Mouse (Mus musculus) heart, adult 2 months (tissue): ENCODE data around the gene Lmntd2. TPM values are rescaled to one million over a fixed set of nuclear protein-coding genes. Genes with fewer than 3 reads are reported as not detected.

Source experiments
- DNase-seq, 2 experiments: peaks; one replicate each; pipeline ENCODE4 v3.0.0; 2021
- H3K27ac ChIP-seq: fragments of 200-600 bp; 2 replicates; pipeline ENCODE4 v1.8.1; 2022
- H3K27me3 ChIP-seq: fragments of 200-500 bp; 2 replicates; pipeline ENCODE4 v1.6.1; 2012; ENCODE audit warnings: mild to moderate bottlenecking, low read length, inconsistent platforms, mixed read lengths; ENCODE audit not compliant: control insufficient read depth, insufficient read depth
- H3K36me3 ChIP-seq: fragments of 200-500 bp; 2 replicates; pipeline ENCODE4 v1.6.1; 2012; ENCODE audit warnings: low read length, inconsistent platforms; ENCODE audit not compliant: control insufficient read depth, insufficient read depth
- H3K4me1 ChIP-seq: fragments of 200-500 bp; 2 replicates; pipeline ENCODE4 v1.6.1; 2011; ENCODE audit warnings: low read length; ENCODE audit not compliant: control insufficient read depth, insufficient read depth
- H3K4me3 ChIP-seq: fragments of 200-600 bp; 2 replicates; pipeline ENCODE4 v1.8.1; 2022
- H3K79me2 ChIP-seq: fragments of 200-500 bp; replicated peaks from 2 replicates; pipeline ENCODE4 v1.6.1; 2012; ENCODE audit warnings: mild to moderate bottlenecking, inconsistent platforms, low read length, moderate library complexity, mixed read lengths; ENCODE audit not compliant: control insufficient read depth, insufficient read depth
- H3K9ac ChIP-seq: fragments of 200-500 bp; 2 replicates; pipeline ENCODE4 v1.6.1; 2012; ENCODE audit warnings: low read depth, mild to moderate bottlenecking, control low read depth, inconsistent platforms, low read length, mixed read lengths
- CTCF ChIP-seq: fragments of 200-600 bp; IDR thresholded peaks from 2 replicates; pipeline ENCODE4 v1.8.1; 2022; ENCODE audit warnings: antibody characterized with exemption, mild to moderate bottlenecking, moderate library complexity
- EP300 ChIP-seq: fragments of 200-500 bp; IDR thresholded peaks from 2 replicates; pipeline ENCODE4 v1.6.1; 2011; ENCODE audit warnings: low read depth, low read length, control low read depth; ENCODE audit not compliant: insufficient read depth
- POLR2A ChIP-seq: fragments of 200-500 bp; IDR thresholded peaks from 2 replicates; pipeline ENCODE4 v1.6.1; 2011; ENCODE audit warnings: mild to moderate bottlenecking, low read depth, low read length, control low read depth; ENCODE audit not compliant: insufficient read depth
- WGBS: fragments of 180-500 bp; shearing (Covaris S2); methylation state at CpG from one replicate; pipeline ENCODE4 v1.1.7; 2018; 5-methylcytosine and 5-hydroxymethylcytosine counted together
- intact Hi-C: fragments of 180-260 bp; cut with DNase I; formaldehyde crosslinking; loops from one replicate; pipeline ENCODE4 v1.15.1; 2025
- polyA plus RNA-seq: library from polyadenylated mRNA; depleted of rRNA; stranded (reverse); fragments of >200 nt; gene quantifications from 2 replicates; pipeline ENCODE4 v1.2.3, GENCODE M21; 2012
- total RNA-seq, 2 experiments: library from RNA; stranded (reverse); gene quantifications; 2 replicates each; pipeline ENCODE4 v1.2.3; 2021

Lmntd2 gene
- total and polyA plus RNA-seq, 3 experiments = 0.18 TPM; not detected in 2

DNA sequence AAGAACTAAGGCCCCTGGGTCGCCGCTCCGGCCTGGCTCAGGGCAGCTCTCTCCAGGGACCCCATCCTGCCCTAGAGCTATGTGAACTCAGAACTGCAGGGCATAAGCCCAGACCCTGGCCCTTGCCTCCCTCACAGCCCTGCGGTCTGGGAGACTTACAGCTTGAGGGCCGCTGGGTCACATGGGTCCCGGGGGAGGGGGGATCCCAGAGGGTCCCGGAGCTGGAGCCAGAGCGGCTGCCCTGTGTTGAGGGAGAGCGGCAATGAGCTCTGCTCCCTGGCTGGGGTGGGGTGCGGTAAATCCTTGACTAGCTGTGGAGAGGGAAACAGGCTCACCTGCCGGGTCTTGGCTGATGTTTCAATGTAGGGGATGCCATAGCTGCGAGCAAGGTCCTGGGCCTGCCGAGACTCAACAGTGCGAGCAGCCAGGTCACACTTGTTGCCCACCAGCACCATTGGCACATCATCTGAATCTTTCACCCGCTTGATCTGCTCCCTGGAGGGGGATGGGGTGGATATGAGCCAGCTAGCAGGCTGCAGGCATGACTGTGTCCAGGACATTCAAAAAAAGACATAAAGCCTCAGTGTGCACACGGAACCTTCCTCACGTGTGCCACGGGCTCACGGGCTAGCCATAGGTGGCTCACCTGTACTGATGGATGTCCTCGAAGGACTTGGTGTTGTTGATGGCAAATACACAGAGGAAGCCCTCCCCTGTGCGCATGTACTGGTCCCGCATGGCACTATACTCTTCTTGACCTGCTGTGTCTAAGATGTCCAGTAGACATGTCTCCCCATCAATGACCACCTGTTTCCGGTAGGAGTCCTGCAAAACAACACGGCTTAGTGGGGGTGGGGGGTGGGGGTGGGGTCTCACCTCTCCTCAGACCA, 21.8 kb downstream of the Lmntd2 start:
- H3K27ac ChIP-seq = no peak overlapping the region; the same call in 1 of the 2 replicates

DNA sequence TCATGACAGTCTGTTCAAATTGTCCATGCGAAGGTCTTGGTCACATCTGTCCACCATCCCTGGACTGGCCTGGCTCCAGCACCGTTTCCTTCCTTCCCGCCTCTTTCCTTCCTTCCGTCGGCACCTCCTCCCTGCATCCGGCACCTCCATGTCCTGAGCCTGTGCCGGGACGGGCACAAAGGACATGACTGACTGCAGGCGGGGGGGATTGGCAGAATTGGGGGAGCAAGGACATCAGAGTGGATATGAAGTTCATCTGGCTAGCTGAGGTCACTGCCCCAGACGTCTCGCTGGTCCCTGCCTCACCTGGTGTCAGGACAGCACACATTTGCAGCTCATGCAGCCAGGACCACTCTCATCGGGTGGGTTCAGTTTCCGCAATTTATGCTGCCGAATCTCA, 22.8 kb downstream of the Lmntd2 start:
- Histone ChIP-seq H3K36me3 (no peaks in the 10 kb centered on the region), H3K9ac (no peak overlapping the region), H3K4me1 (peaks cover 11% of the 10 kb centered on the region), H3K27me3 (no peaks in the 10 kb centered on the region), H3K4me3 (no peak overlapping the region), H3K27ac (peak overlapping the region; percentile 41), H3K79me2 (peaks cover 1% of the 10 kb centered on the region; the same call in 1 of the 2 replicates)
- DNase-seq = peak; percentile 37 to 55
- intact Hi-C loops = loop anchor here (5.0 kb wide), 1 partner anchor 249 kb away; the partner anchor contains the start of gene Pgghg
- WGBS = 57% methylated on average over 14 of the region's 14 CpGs
- no peak for TF ChIP-seq CTCF
- 0 out of 2 replicates have a peak, but pooled peaks have one; percentile 17 for TF ChIP-seq POLR2A
- TF ChIP-seq EP300 = 0 out of 2 replicates have a peak, but pooled peaks have one; percentile 37

More for the DNA sequence above, 21.8 kb downstream of the Lmntd2 start:
- no peak for DNase-seq
- Histone ChIP-seq H3K79me2 (peaks cover 1% of the 10 kb centered on the region; the same call in 1 of the 2 replicates), H3K9ac (no peak overlapping the region), H3K27me3 (no peaks in the 10 kb centered on the region), H3K4me1 (peaks cover 11% of the 10 kb centered on the region), H3K36me3 (no peaks in the 10 kb centered on the region), H3K4me3 (no peak overlapping the region)
- TF ChIP-seq POLR2A = no peak
- WGBS = 88% methylated on average over 24 of the region's 24 CpGs
- intact Hi-C loops = loop anchor here (5.0 kb wide), 1 partner anchor 250 kb away; the partner anchor contains the start of gene Pgghg

DNA sequence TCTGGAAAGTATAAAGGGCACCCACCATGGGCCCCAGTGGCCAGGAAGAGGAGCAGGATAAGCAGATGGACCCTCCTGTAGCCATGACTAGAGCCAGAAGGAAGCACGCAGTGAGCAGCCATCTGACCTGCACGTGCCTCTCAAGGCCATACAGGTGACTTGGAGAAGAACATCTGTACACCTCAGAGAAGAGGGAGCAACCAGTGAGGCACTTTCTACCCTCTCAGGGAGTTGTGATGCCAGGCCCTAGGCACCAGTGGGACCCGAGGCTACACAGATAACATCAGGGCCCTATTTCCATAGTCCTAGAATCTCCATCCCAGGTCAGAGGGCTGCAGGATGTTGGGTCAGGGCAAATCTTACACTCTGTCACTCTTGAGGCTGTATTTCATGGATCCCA, 23.7 kb downstream of the Lmntd2 start:
- WGBS = 77% methylated on average over 3 of the region's 3 CpGs
- TF ChIP-seq POLR2A (no peak), EP300 (no peak), CTCF (no peak)
- H3K36me3 ChIP-seq = no peaks in the 10 kb centered on the region
- H3K9ac ChIP-seq = no peak overlapping the region
- no peak overlapping the region for H3K27ac ChIP-seq
- DNase-seq = no peak
- intact Hi-C loops = loop anchor here (5.0 kb wide), 1 partner anchor 248 kb away; the partner anchor contains the start of gene Pgghg
- no peak overlapping the region for H3K4me3 ChIP-seq
- H3K79me2 ChIP-seq = peaks cover 1% of the 10 kb centered on the region; the same call in 1 of the 2 replicates
- peaks cover 11% of the 10 kb centered on the region for H3K4me1 ChIP-seq
- no peaks in the 10 kb centered on the region for H3K27me3 ChIP-seq

DNA sequence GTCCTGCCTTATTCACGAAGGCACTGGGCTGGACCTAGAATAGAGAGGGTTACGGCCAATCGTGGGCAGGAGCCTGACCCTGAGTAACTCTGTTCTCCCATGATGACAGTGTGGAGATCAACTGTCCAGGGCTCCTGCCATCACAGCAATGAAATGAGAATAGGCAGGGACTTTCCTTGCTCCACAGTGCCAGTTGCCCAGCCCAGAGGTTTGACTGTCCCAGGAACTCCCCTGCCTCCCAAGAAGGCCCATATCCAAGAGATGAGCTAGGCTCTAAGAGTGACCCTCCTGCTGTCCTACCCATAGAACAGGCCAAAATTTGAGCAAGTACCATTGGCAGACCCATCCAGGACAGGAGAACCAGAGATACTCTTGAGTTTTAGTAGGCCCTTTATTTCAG, 25.1 kb downstream of the Lmntd2 start:
- no peak overlapping the region for H3K4me3 ChIP-seq
- peaks cover 9% of the 10 kb centered on the region for H3K4me1 ChIP-seq
- no peak for DNase-seq
- TF ChIP-seq CTCF = no peak
- no peak for TF ChIP-seq POLR2A
- TF ChIP-seq EP300 = no peak
- H3K27me3 ChIP-seq = no peaks in the 10 kb centered on the region
- H3K27ac ChIP-seq = no peak overlapping the region
- H3K36me3 ChIP-seq = no peaks in the 10 kb centered on the region
- H3K79me2 ChIP-seq = peaks cover 1% of the 10 kb centered on the region; the same call in 1 of the 2 replicates
- intact Hi-C loops = no loop called here
- no peak overlapping the region for H3K9ac ChIP-seq
- 96% methylated on average over 3 of the region's 3 CpGs for WGBS

DNA sequence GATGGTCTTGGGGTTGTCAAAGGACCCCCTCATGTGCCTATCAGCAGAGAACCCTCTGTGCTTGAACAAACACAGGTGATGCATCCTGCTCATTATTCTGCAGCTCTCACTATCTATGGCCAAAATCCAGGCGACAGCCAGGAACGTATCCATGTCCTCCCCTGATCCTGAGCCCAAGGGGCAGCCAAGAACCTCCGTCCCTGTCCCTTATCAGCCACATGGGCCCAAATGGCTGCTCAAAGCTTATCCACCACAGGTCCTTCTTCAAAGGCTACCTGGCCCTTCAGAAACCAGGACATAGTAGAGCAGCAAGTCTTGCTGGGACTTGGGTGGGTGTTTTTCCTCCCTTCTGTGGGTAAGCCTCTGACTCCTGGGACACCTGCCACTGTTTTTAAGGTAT, 25.7 kb downstream of the Lmntd2 start:
- H3K27me3 ChIP-seq = no peaks in the 10 kb centered on the region
- H3K9ac ChIP-seq = no peak overlapping the region
- DNase-seq = no peak
- no peak overlapping the region for H3K4me3 ChIP-seq
- 55% methylated on average over 3 of the region's 3 CpGs for WGBS
- H3K79me2 ChIP-seq = peaks cover under 1% of the 10 kb centered on the region; the same call in 1 of the 2 replicates
- H3K36me3 ChIP-seq = no peaks in the 10 kb centered on the region
- intact Hi-C loops = no loop called here
- no peak overlapping the region for H3K27ac ChIP-seq
- TF ChIP-seq EP300 (no peak), CTCF (no peak)
- peaks cover 9% of the 10 kb centered on the region for H3K4me1 ChIP-seq

DNA sequence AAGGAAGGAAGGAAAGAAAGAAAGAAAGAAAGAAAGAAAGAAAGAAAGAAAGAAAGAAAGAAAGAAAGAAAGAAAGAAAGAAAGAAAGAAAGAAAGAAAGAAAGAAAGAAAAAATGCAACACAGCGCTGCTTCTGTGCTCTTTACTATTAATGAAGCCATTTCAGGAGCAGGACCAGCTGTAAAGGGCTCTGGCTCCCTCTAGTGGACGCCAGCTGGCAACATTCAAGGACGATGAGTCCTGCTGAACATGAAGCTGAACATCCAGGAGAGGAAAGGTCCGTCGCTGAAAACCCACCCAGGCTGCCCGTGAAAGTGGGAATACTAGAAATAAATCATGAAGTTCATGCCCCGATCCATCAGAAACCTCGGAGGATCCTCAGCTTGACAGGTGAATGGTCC, 37.7 kb downstream of the Lmntd2 start:
- under 1% methylated on average over 8 of the region's 8 CpGs for WGBS

More for the DNA sequence above, 37.7 kb downstream of the Lmntd2 start:
- H3K27me3 ChIP-seq = no peaks in the 10 kb centered on the region
- peaks cover 3% of the 10 kb centered on the region for H3K4me1 ChIP-seq
- H3K4me3 ChIP-seq = no peak overlapping the region
- H3K36me3 ChIP-seq = no peaks in the 10 kb centered on the region
- DNase-seq = peak; percentile 84 to 85
- intact Hi-C loops = loop anchor here (1.0 to 5.0 kb wide), 4 partner anchors 84 to 329 kb away; partner anchors contain the start of genes Odf3 and Scgb1c1
- TF ChIP-seq CTCF = peak; percentile 86
- no peak for TF ChIP-seq POLR2A
- TF ChIP-seq EP300 = peak; percentile 97
- no peak overlapping the region for H3K27ac ChIP-seq
- H3K79me2 ChIP-seq = no peaks in the 10 kb centered on the region
- no peak overlapping the region for H3K9ac ChIP-seq
